Mouse (Mus musculus): Measurements from ENCODE around the gene Ndufb3. TPM values are rescaled to one million over a fixed set of nuclear protein-coding genes. Genes with fewer than 3 reads are reported as not detected.
A peak's percentile ranks its signal among the peaks of the same experiment; 100 is the strongest.
"Not testable (repeated sequence)": the region's sequence is repeated elsewhere in the genome, so short reads cannot be mapped to it uniquely, and the experiment has no call there.

Gene Ndufb3
- polyA plus RNA-seq, 1 experiment from 2014 or later = 161 TPM

GRCm38 (mm10) chr1:58587491-58587890 lies 1.3 kb downstream of the Ndufb3 start:
- Histone ChIP-seq H3K9me3 (replicated peaks) (no peaks in the 10 kb centered on the region), H3K4me2 (replicated peaks) (peak overlapping the region; percentile 87), H3K9ac (no peak overlapping the region), H3K36me3 (peaks cover 5% of the 10 kb centered on the region), H3K27ac (no peak overlapping the region), H3K4me1 (peaks cover 11% of the 10 kb centered on the region), H3K27me3 (no peaks in the 10 kb centered on the region), H3K4me3 (0 out of 2 replicates have a peak overlapping the region, but pooled peaks have one; percentile 84)
- 84% methylated on average over 1 of the region's 1 CpGs for WGBS
- no peak for ATAC-seq (ENCODE audit: low FRiP score)

- no peak overlapping the region for H3K4me2 ChIP-seq (replicated peaks)
- WGBS = 80% methylated on average over 4 of the region's 4 CpGs
Measured at GRCm38 (mm10) chr1:58602681-58603080, 16.5 kb downstream of the Ndufb3 start.

GRCm38 (mm10) chr1:58603738-58604137 lies 17.6 kb downstream of the Ndufb3 start:
- H3K4me2 ChIP-seq (replicated peaks) = no peak overlapping the region
- 83% methylated on average over 4 of the region's 4 CpGs for WGBS
- ATAC-seq (ENCODE audit: low FRiP score) = no peak
- H3K9ac ChIP-seq = no peak overlapping the region
- H3K27ac ChIP-seq = no peak overlapping the region
- H3K36me3 ChIP-seq = no peaks in the 10 kb centered on the region
- H3K4me1 ChIP-seq = no peaks in the 10 kb centered on the region
- H3K27me3 ChIP-seq = no peaks in the 10 kb centered on the region
- H3K4me3 ChIP-seq = no peak overlapping the region
- 0 out of 2 replicates have a peak, but pooled peaks cover 7% of the 10 kb centered on the region for H3K9me3 ChIP-seq (replicated peaks)

More at GRCm38 (mm10) chr1:58602681-58603080, 16.5 kb downstream of the Ndufb3 start:
- Histone ChIP-seq H3K27ac (no peak overlapping the region), H3K9me3 (replicated peaks) (0 out of 2 replicates have a peak, but pooled peaks cover 3% of the 10 kb centered on the region), H3K36me3 (no peaks in the 10 kb centered on the region), H3K4me1 (no peaks in the 10 kb centered on the region), H3K9ac (no peak overlapping the region), H3K4me3 (no peak overlapping the region), H3K27me3 (no peaks in the 10 kb centered on the region)
- no peak for ATAC-seq (ENCODE audit: low FRiP score)

- not testable (repeated sequence) for ATAC-seq (ENCODE audit: low FRiP score)
Measured at GRCm38 (mm10) chr1:58609591-58609990, 23.4 kb downstream of the Ndufb3 start.

GRCm38 (mm10) chr1:58610166-58610565 lies 24.0 kb downstream of the Ndufb3 start:
- no peak overlapping the region for H3K27ac ChIP-seq
- no peak overlapping the region for H3K4me2 ChIP-seq (replicated peaks)
- H3K36me3 ChIP-seq = no peaks in the 10 kb centered on the region
- 85% methylated on average over 1 of the region's 1 CpGs for WGBS
- H3K4me3 ChIP-seq = no peak overlapping the region
- H3K4me1 ChIP-seq = no peaks in the 10 kb centered on the region
- no peak overlapping the region for H3K9ac ChIP-seq
- no peaks in the 10 kb centered on the region for H3K27me3 ChIP-seq
- 0 out of 2 replicates have a peak, but pooled peaks cover 7% of the 10 kb centered on the region for H3K9me3 ChIP-seq (replicated peaks)
- no peak for ATAC-seq (ENCODE audit: low FRiP score)

More at GRCm38 (mm10) chr1:58609591-58609990, 23.4 kb downstream of the Ndufb3 start:
- H3K4me2 ChIP-seq (replicated peaks); H3K4me3 ChIP-seq; H3K36me3 ChIP-seq; H3K27me3 ChIP-seq; H3K27ac ChIP-seq; H3K4me1 ChIP-seq; H3K9ac ChIP-seq; H3K9me3 ChIP-seq (replicated peaks): not testable (repeated sequence)
- WGBS = 92% methylated on average over 5 of the region's 5 CpGs

GRCm38 (mm10) chr1:58610611-58611010 lies 24.4 kb downstream of the Ndufb3 start:
- 0 out of 2 replicates have a peak, but pooled peaks cover 7% of the 10 kb centered on the region for H3K9me3 ChIP-seq (replicated peaks)
- H3K9ac ChIP-seq = no peak overlapping the region
- no peak overlapping the region for H3K4me3 ChIP-seq
- no peaks in the 10 kb centered on the region for H3K36me3 ChIP-seq
- no peak for ATAC-seq (ENCODE audit: low FRiP score)
- 54% methylated on average over 1 of the region's 1 CpGs for WGBS
- no peaks in the 10 kb centered on the region for H3K4me1 ChIP-seq
- H3K27me3 ChIP-seq = no peaks in the 10 kb centered on the region
- H3K4me2 ChIP-seq (replicated peaks) = no peak overlapping the region
- H3K27ac ChIP-seq = no peak overlapping the region

- ATAC-seq (ENCODE audit: low FRiP score) = no peak
Measured at GRCm38 (mm10) chr1:58613786-58614185, 27.6 kb downstream of the Ndufb3 start.

GRCm38 (mm10) chr1:58614424-58614823 lies 28.2 kb downstream of the Ndufb3 start:
- Histone ChIP-seq H3K9me3 (replicated peaks) (no peaks in the 10 kb centered on the region), H3K27me3 (no peaks in the 10 kb centered on the region), H3K4me3 (no peak overlapping the region), H3K4me1 (no peaks in the 10 kb centered on the region), H3K9ac (no peak overlapping the region), H3K4me2 (replicated peaks) (no peak overlapping the region), H3K27ac (no peak overlapping the region), H3K36me3 (no peaks in the 10 kb centered on the region)
- ATAC-seq (ENCODE audit: low FRiP score) = no peak
- whole genome bisulfite sequencing = 80% methylated on average over 3 of the region's 3 CpGs

More at GRCm38 (mm10) chr1:58613786-58614185, 27.6 kb downstream of the Ndufb3 start:
- no peaks in the 10 kb centered on the region for H3K27me3 ChIP-seq
- H3K9me3 ChIP-seq (replicated peaks) = no peaks in the 10 kb centered on the region
- no peak overlapping the region for H3K4me2 ChIP-seq (replicated peaks)
- WGBS = 83% methylated on average over 6 of the region's 6 CpGs
- H3K4me1 ChIP-seq = no peaks in the 10 kb centered on the region
- no peak overlapping the region for H3K4me3 ChIP-seq
- no peaks in the 10 kb centered on the region for H3K36me3 ChIP-seq
- no peak overlapping the region for H3K9ac ChIP-seq
- H3K27ac ChIP-seq = no peak overlapping the region

GRCm38 (mm10) chr1:58615146-58615545 lies 29.0 kb downstream of the Ndufb3 start:
- H3K27me3 ChIP-seq = no peaks in the 10 kb centered on the region
- 85% methylated on average over 4 of the region's 4 CpGs for WGBS
- H3K4me1 ChIP-seq = no peaks in the 10 kb centered on the region
- H3K4me2 ChIP-seq (replicated peaks) = no peak overlapping the region
- no peak overlapping the region for H3K9ac ChIP-seq
- no peak overlapping the region for H3K27ac ChIP-seq
- no peaks in the 10 kb centered on the region for H3K36me3 ChIP-seq
- H3K4me3 ChIP-seq = no peak overlapping the region
- ATAC-seq (ENCODE audit: low FRiP score) = no peak
- no peaks in the 10 kb centered on the region for H3K9me3 ChIP-seq (replicated peaks)

GRCm38 (mm10) chr1:58616176-58616575 lies 30.0 kb downstream of the Ndufb3 start:
- no peaks in the 10 kb centered on the region for H3K9me3 ChIP-seq (replicated peaks)
- ATAC-seq (ENCODE audit: low FRiP score) = no peak
- no peak overlapping the region for H3K4me3 ChIP-seq
- H3K9ac ChIP-seq = no peak overlapping the region
- H3K27ac ChIP-seq = no peak overlapping the region
- WGBS = 67% methylated on average over 3 of the region's 3 CpGs
- H3K4me1 ChIP-seq = no peaks in the 10 kb centered on the region
- no peaks in the 10 kb centered on the region for H3K27me3 ChIP-seq
- H3K36me3 ChIP-seq = no peaks in the 10 kb centered on the region
- H3K4me2 ChIP-seq (replicated peaks) = no peak overlapping the region

- no peaks in the 10 kb centered on the region for H3K27me3 ChIP-seq
- H3K4me2 ChIP-seq (replicated peaks) = no peak overlapping the region
- no peak for ATAC-seq (ENCODE audit: low FRiP score)
Measured at GRCm38 (mm10) chr1:58617076-58617475, 30.9 kb downstream of the Ndufb3 start.

GRCm38 (mm10) chr1:58617978-58618668 lies 31.9 kb downstream of the Ndufb3 start:
- no peak overlapping the region for H3K27ac ChIP-seq
- H3K9me3 ChIP-seq (replicated peaks) = no peaks in the 10 kb centered on the region
- H3K36me3 ChIP-seq = no peaks in the 10 kb centered on the region
- no peak overlapping the region for H3K4me2 ChIP-seq (replicated peaks)
- no peaks in the 10 kb centered on the region for H3K27me3 ChIP-seq
- no peak for ATAC-seq (ENCODE audit: low FRiP score)
- H3K4me1 ChIP-seq = no peaks in the 10 kb centered on the region
- no peak overlapping the region for H3K4me3 ChIP-seq
- 77% methylated on average over 6 of the region's 6 CpGs for WGBS
- no peak overlapping the region for H3K9ac ChIP-seq

More at GRCm38 (mm10) chr1:58617076-58617475, 30.9 kb downstream of the Ndufb3 start:
- Histone ChIP-seq H3K4me1 (no peaks in the 10 kb centered on the region), H3K9me3 (replicated peaks) (no peaks in the 10 kb centered on the region), H3K27ac (no peak overlapping the region), H3K4me3 (no peak overlapping the region), H3K9ac (no peak overlapping the region), H3K36me3 (no peaks in the 10 kb centered on the region)
- 55% methylated on average over 5 of the region's 5 CpGs for WGBS

- Histone ChIP-seq H3K4me3 (no peak overlapping the region), H3K4me2 (replicated peaks) (no peak overlapping the region), H3K27ac (no peak overlapping the region), H3K4me1 (no peaks in the 10 kb centered on the region), H3K27me3 (no peaks in the 10 kb centered on the region), H3K9ac (no peak overlapping the region), H3K9me3 (replicated peaks) (no peaks in the 10 kb centered on the region), H3K36me3 (no peaks in the 10 kb centered on the region)
- 86% methylated on average over 2 of the region's 2 CpGs for WGBS
- ATAC-seq (ENCODE audit: low FRiP score) = no peak
Measured at GRCm38 (mm10) chr1:58618766-58619165, 32.6 kb downstream of the Ndufb3 start.

Measured in hindbrain, embryonic 12.5 days (tissue).